13 mouse cellular contexts compared by ENCODE assay signal in genomic region chr1:40230336-40230735, GRCm38 (mm10). TPM values are rescaled to one million over a fixed set of nuclear protein-coding genes. Genes with fewer than 3 reads are reported as not detected.
DNase-seq lines count a peak whose midpoint lies in the region; ATAC-seq lines count a peak whose summit lies in the region.
"Had no signal": no experiment of that assay in that cellular context is flagged by ENCODE, and none has a peak within 500 bp of the region (broad histone marks: within the 10 kb centered on the region; RNA-seq: fewer than 3 reads in every experiment).

No protein-coding gene starts in this region.

- H3K4me1 ChIP-seq in lung, embryonic 16.5 days (replicated peaks; ENCODE audit: control insufficient read depth, insufficient read depth, low read length) = peaks cover 27% of the 10 kb centered on the region
- H3K4me1 ChIP-seq in liver, embryonic 13.5 days (replicated peaks) = peaks cover 53% of the 10 kb centered on the region
- H3K4me1 ChIP-seq in stomach, embryonic 15.5 days = peaks cover 12% of the 10 kb centered on the region; the same call in 1 of the 2 replicates

- no peaks in the 10 kb centered on the region for H3K27me3 ChIP-seq in lung, embryonic 16.5 days (ENCODE audit: control insufficient read depth, insufficient read depth, low read depth, low read length)
- H3K27me3 ChIP-seq in liver, embryonic 13.5 days = no peaks in the 10 kb centered on the region
- H3K27me3 ChIP-seq in stomach, embryonic 15.5 days (replicated peaks) = no peaks in the 10 kb centered on the region
- H3K27me3 ChIP-seq: heart, embryonic 13.5 days had no signal

- no peak overlapping the region for H3K4me2 ChIP-seq in lung, embryonic 16.5 days (ENCODE audit: low read depth, low read length)
- H3K4me2 ChIP-seq in liver, embryonic 13.5 days = peak overlapping the region; percentile 45
- H3K4me2 ChIP-seq in stomach, embryonic 15.5 days = no peak overlapping the region
- H3K4me2 ChIP-seq: heart, embryonic 13.5 days had no signal

- no peaks in the 10 kb centered on the region for H3K9me3 ChIP-seq in lung, embryonic 16.5 days (ENCODE audit: control insufficient read depth, low read length)
- H3K9me3 ChIP-seq in liver, embryonic 13.5 days (replicated peaks) = no peaks in the 10 kb centered on the region
- no peaks in the 10 kb centered on the region for H3K9me3 ChIP-seq in stomach, embryonic 15.5 days
- H3K9me3 ChIP-seq: heart, embryonic 13.5 days had no signal

- DNase-seq in lung, postnatal 25 days (ENCODE audit: low spot score) = no peak
- peak; percentile 72 for DNase-seq in liver, embryonic 13.5 days
- DNase-seq in cerebellum, adult 8-10 months = no peak
- DNase-seq in kidney, adult 11 months = no peak
- no peak for DNase-seq in urinary bladder, postnatal 25 days (ENCODE audit: low spot score)
- DNase-seq: adrenal gland, adult 2 months; cerebellum, postnatal 36 days; kidney, adult 2 months; thymus, postnatal 4 days had no signal

- H3K36me3 ChIP-seq in lung, embryonic 16.5 days (ENCODE audit: control insufficient read depth, insufficient read depth, low read length) = no peaks in the 10 kb centered on the region
- no peaks in the 10 kb centered on the region for H3K36me3 ChIP-seq in liver, embryonic 13.5 days
- H3K36me3 ChIP-seq in stomach, embryonic 15.5 days = no peaks in the 10 kb centered on the region
- H3K36me3 ChIP-seq: heart, embryonic 13.5 days had no signal

- no peak overlapping the region for H3K9ac ChIP-seq in lung, embryonic 16.5 days (ENCODE audit: low read length)
- peak overlapping the region; percentile 34; the same call in 1 of the 2 replicates for H3K9ac ChIP-seq in liver, embryonic 13.5 days
- no peak overlapping the region for H3K9ac ChIP-seq in stomach, embryonic 15.5 days
- H3K9ac ChIP-seq: heart, embryonic 13.5 days had no signal

- H3K27ac ChIP-seq in lung, embryonic 16.5 days (ENCODE audit: low read length) = no peak overlapping the region
- H3K27ac ChIP-seq in liver, embryonic 13.5 days = peak overlapping the region; percentile 83
- H3K27ac ChIP-seq in stomach, embryonic 15.5 days = no peak overlapping the region
- H3K27ac ChIP-seq: heart, embryonic 13.5 days had no signal

- peak; percentile 51 for ATAC-seq in lung, embryonic 16.5 days (ENCODE audit: low read depth)
- peak; percentile 98 for ATAC-seq in common myeloid progenitor, adult 5-6 weeks (replicated peaks; ENCODE audit: low read depth, poor library complexity, severe bottlenecking)
- peak; percentile 97 for ATAC-seq in liver, embryonic 13.5 days (ENCODE audit: low read depth)
- peak; percentile 45; the same call in 1 of the 2 replicates for ATAC-seq in stomach, embryonic 15.5 days (ENCODE audit: insufficient read depth, low FRiP score, low read depth)

- no peak overlapping the region for H3K4me3 ChIP-seq in lung, embryonic 16.5 days (ENCODE audit: low read length)
- H3K4me3 ChIP-seq in liver, embryonic 13.5 days (replicated peaks) = no peak overlapping the region
- no peak overlapping the region for H3K4me3 ChIP-seq in stomach, embryonic 15.5 days (replicated peaks)
- H3K4me3 ChIP-seq: heart, embryonic 13.5 days had no signal

- 47% methylated on average over 7 of the region's 7 CpGs for WGBS in lung, embryonic 16.5 days
- 18% methylated on average over 7 of the region's 7 CpGs for WGBS in liver, embryonic 13.5 days (ENCODE audit: insufficient replicate concordance)
- 65% methylated on average over 7 of the region's 7 CpGs for WGBS in stomach, embryonic 15.5 days

RNA-seq across cellular contexts. Expression of gene Il1r1, which starts 5.5 kb away (rescaled TPM):
- polyA plus RNA-seq in lung, embryonic 16.5 days (2015; fragmentation: Nextera tagmentation; extraction: Ambion mirVana) = 11.2 and 11.7 TPM in 2 replicates
- total RNA-seq in common myeloid progenitor, adult 5-6 weeks (2017) = 11.8 and 14.4 TPM in 2 replicates
- polyA plus RNA-seq in liver, embryonic 13.5 days (2015; fragmentation: Nextera tagmentation; extraction: Ambion mirVana) = 9.2 and 12.3 TPM in 2 replicates
- polyA plus RNA-seq in stomach, embryonic 15.5 days (2015; fragmentation: Nextera tagmentation; extraction: Ambion mirVana) = 9.3 TPM in 2 replicates

Comparison
In these comparisons a context has a peak if more than half of its experiments do, and no peak if none do; other contexts are left out.
1. ATAC-seq: peak in every context shown above with its lines; median percentile 98 in common myeloid progenitor, adult 5-6 weeks; 97 in liver, embryonic 13.5 days; 51 in lung, embryonic 16.5 days; 45 in stomach, embryonic 15.5 days.